Mouse (Mus musculus) G1E (cell line): ENCODE data around the gene Osbpl9. TPM values are rescaled to one million over a fixed set of nuclear protein-coding genes. Genes with fewer than 3 reads are reported as not detected.

Source experiments
- ATAC-seq: 2 replicates; pipeline ENCODE4 v1.8.0; 2016; ENCODE audit warnings: mild to moderate bottlenecking; ENCODE audit not compliant: insufficient number of reproducible peaks, poor library complexity, low FRiP score, severe bottlenecking; ENCODE audit errors: extremely low read depth
- DNase-seq: peaks from one replicate; pipeline ENCODE4 v3.0.0; 2012; ENCODE audit warnings: low spot score
- H3K27me3 ChIP-seq: 2 replicates; pipeline ENCODE4 v1.6.1; 2012; ENCODE audit warnings: mild to moderate bottlenecking, low read length, inconsistent platforms; ENCODE audit not compliant: insufficient read depth
- H3K36me3 ChIP-seq: replicated peaks from 2 replicates; pipeline ENCODE3; 2012; ENCODE audit warnings: mild to moderate bottlenecking, inconsistent platforms
- H3K4me1 ChIP-seq: 2 replicates; pipeline ENCODE4 v1.6.1; 2012; ENCODE audit warnings: low read depth, low read length, inconsistent platforms, mixed read lengths; ENCODE audit not compliant: insufficient read depth
- H3K4me3 ChIP-seq: 2 replicates; pipeline ENCODE4 v1.5.1; 2012; ENCODE audit warnings: low read depth, mild to moderate bottlenecking, inconsistent platforms, low read length, moderate library complexity, mixed read lengths
- H3K9me3 ChIP-seq: replicated peaks from 2 replicates; pipeline ENCODE4 v1.6.1; 2012; ENCODE audit warnings: inconsistent platforms
- CTCF ChIP-seq: IDR thresholded peaks from 2 replicates; pipeline ENCODE4 v1.5.1; 2012; ENCODE audit warnings: low read depth, low read length, inconsistent platforms, mixed read lengths
- GATA1 ChIP-seq: IDR thresholded peaks from 2 replicates; pipeline ENCODE4 v1.6.1; 2012; ENCODE audit warnings: borderline replicate concordance, low read length, inconsistent platforms, mixed read lengths
- GATA2 ChIP-seq: IDR thresholded peaks from 2 replicates; pipeline ENCODE4 v1.6.1; 2012; ENCODE audit warnings: low read depth, low read length, inconsistent platforms, borderline replicate concordance
- POLR2AphosphoS5 ChIP-seq: IDR thresholded peaks from 2 replicates; pipeline ENCODE4 v1.6.1; 2012; ENCODE audit warnings: low read depth, low read length, inconsistent platforms; ENCODE audit not compliant: insufficient replicate concordance
- TAL1 ChIP-seq: conservative IDR thresholded peaks from 2 replicates; pipeline ENCODE4 v1.6.1; 2012; ENCODE audit warnings: low read depth, low read length, inconsistent platforms, mixed read lengths
- polyA plus RNA-seq: library from polyadenylated mRNA; stranded (reverse); fragments of >175 nt; gene quantifications from 2 replicates; pipeline ENCODE4 v1.2.3, GENCODE M21; 2012
- total RNA-seq, 2 experiments: library from RNA; stranded (forward) in 1 of 2; stranded (reverse) in 1 of 2; fragments of 200-1000 nt in 1 of 2; fragments of >200 nt in 1 of 2; fragmentation: Nextera tagmentation in 1 of 2; gene quantifications; 2 replicates each; pipeline ENCODE4 v1.2.3; 2014 to 2017

Gene Osbpl9
- total and polyA plus RNA-seq, 3 experiments: 6.4 to 147 (median 77.9) TPM

DNA sequence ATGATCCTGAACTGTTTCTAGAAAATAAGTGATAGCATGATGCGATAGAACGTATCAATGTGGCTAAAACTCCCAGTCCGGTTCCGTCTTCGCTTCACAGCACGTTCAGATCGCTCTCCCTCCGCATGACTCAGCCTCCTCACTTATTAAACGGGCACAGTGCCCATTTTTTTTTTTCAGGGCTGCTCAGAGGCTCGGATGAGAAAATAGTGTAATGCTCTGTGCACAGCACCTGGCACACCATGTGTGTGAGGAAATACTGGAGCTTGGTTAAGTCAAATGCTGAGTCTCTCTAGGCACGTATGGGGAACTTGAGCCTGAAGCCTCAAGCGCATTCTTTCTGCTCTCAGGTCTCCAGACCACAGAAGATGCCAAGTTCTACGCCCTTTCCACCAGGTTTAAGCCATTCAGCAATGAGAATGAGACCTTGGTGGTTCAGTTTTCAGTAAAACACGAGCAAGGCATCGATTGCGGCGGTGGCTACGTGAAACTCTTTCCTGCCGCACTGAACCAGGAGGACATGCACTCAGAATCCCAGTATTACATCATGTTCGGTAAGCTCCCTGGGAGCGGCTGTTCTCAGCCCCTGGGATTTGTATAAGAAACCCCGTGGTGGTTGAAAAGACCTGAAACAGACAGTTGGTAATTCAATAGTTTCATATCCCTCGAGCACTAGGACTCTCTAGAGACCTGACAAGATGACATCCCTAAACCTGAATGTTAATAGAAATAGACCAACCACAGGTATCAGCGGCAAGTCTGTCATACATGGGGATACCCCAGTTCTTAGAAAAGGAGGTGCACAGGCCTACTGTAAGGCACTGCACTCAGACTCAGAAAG is 36.6 kb upstream of the Osbpl9 start:
- no peak for ATAC-seq
- TF ChIP-seq TAL1 (no peak), POLR2AphosphoS5 (no peak), CTCF (no peak)

DNA sequence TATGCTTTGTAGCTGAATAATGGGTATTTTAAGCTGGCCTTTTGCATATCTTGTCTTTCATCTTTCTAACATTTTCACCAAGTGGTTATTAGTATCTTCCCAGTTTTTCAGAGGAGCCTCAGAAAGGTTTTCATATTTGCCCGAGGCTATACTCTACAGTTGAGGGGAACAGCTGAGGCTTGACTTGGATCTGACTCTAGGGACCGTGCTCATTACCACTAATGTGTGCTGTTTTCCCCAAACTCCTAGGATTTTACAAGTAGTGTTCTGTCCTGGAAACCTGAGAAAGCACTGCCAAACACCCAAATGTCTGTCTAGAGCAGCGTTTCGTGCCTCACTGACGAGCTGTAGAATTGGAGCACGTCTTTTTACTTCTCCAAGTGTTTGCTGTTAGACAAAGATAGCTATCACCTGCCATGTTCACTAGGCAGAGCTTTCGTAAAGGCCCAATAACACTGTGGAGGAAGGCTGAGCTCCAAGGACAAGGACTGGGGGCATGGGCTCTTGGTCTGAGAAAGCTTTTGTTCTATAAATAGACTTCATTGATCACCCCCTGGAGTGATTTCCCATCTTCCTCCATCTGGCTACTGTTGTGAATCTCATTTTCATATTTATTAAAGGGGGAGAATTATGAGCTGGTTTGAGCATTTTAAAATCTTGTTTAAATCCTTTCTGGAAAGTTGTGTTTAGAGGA is 34.3 kb upstream of the Osbpl9 start:
- TF ChIP-seq GATA2: no peak
- DNase-seq: no peak
- H3K9me3 ChIP-seq: no peaks in the 10 kb centered on the region

More for the DNA sequence above, 36.6 kb upstream of the Osbpl9 start:
- DNase-seq: no peak
- no peaks in the 10 kb centered on the region for H3K9me3 ChIP-seq
- peaks cover 8% of the 10 kb centered on the region; the same call in 1 of the 2 replicates for H3K27me3 ChIP-seq
- H3K36me3 ChIP-seq: no peaks in the 10 kb centered on the region
- no peaks in the 10 kb centered on the region for H3K4me1 ChIP-seq
- H3K4me3 ChIP-seq: no peak overlapping the region

DNA sequence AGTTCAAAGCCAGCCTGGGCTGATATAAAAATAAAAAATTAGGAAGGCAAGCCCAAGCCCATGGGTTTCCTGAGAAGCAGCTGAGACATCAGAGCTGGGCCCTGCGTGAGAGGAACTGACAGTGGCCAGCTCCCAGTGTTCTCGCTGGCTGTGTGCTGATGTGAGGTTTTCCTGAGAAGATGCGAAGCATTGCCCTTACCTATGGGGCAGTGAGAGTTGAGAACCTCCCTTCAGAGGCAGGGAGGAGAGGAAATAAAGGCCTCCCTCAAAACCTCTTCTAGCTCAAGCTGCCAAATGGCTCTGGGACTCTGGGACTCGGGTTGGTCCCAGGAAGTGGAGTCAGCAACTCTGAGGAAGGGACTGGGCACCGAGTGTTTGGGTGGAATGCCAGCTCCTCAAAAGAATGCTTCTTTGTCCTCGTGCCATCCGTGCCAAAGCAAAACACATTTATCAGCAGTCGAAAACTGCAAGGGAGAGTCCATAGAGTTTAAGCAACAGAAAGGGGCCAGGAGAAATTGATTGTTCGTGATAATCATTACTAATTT is 32.8 kb upstream of the Osbpl9 start:
- H3K4me3 ChIP-seq: no peak overlapping the region
- H3K4me1 ChIP-seq: peaks cover 1% of the 10 kb centered on the region
- ATAC-seq: no peak
- no peak for DNase-seq
- no peaks in the 10 kb centered on the region for H3K36me3 ChIP-seq
- no peak for TF ChIP-seq CTCF
- no peaks in the 10 kb centered on the region for H3K9me3 ChIP-seq
- peaks cover 16% of the 10 kb centered on the region; the same call in 1 of the 2 replicates for H3K27me3 ChIP-seq

More for the DNA sequence above, 34.3 kb upstream of the Osbpl9 start:
- Histone ChIP-seq H3K4me1 (no peaks in the 10 kb centered on the region), H3K36me3 (no peaks in the 10 kb centered on the region), H3K27me3 (peaks cover 8% of the 10 kb centered on the region; the same call in 1 of the 2 replicates), H3K4me3 (no peak overlapping the region)
- no peak for ATAC-seq

DNA sequence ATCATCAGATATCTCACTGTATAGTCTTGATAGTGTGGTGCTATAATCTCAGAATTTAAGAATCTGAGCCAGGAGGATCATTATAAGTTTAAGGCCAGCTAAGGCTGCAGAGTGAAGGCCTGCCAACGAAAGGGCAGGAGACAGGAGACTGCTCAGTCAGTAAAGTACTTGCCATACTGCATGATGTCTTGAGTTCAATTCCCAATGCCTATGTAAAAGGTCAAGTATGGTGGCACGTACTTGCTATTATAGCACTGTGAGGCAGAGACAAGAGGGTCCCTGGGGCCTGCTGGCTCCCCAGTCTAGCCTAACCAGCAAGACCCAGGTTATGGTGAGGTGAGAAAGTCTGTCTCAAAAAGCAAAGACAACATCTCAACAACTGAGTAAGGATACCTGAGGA is 32.1 kb upstream of the Osbpl9 start, which contains the start of gene Calr4:
Calr4 (plus strand) TSS at position 301 of the 400 bp plus-strand sequence.
- H3K36me3 ChIP-seq: no peaks in the 10 kb centered on the region
- no peak for ATAC-seq
- H3K4me3 ChIP-seq: no peak within 1 kb of the TSS
- peaks cover 19% of the 10 kb centered on the region; the same call in 1 of the 2 replicates for H3K27me3 ChIP-seq
- H3K9me3 ChIP-seq: no peaks in the 10 kb centered on the region
- no peak for DNase-seq
- TF ChIP-seq POLR2AphosphoS5 (no peak), GATA1 (no peak), CTCF (no peak), TAL1 (no peak), GATA2 (no peak)
- peaks cover 4% of the 10 kb centered on the region for H3K4me1 ChIP-seq

DNA sequence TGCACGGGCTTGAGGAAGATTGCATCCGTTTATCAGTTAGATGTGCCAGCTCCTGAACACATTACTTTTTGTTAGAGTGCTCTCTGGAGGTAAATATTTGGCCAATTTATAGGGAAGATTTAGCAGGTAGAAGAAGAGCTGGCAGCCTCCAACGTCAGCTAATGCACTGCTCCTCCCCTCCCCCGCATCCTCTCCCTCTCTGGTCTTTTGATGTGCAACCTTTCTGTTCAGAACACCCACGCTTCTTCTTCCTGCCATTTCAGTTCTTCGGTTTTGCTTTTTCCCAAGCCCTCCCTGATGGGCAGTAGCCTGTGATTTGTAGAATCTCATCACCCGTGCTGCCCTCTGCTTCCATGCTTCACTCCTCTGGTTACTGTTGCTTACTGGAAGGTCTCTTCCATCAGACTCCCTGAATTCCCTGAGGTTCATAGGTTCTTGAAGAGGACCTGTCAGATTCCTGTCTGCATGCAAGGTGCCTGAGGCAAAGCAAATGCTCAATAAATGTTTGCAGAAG is 27.8 kb upstream of the Osbpl9 start:
- peaks cover 18% of the 10 kb centered on the region for H3K27me3 ChIP-seq
- DNase-seq (no peak), ATAC-seq (no peak)
- H3K9me3 ChIP-seq: no peaks in the 10 kb centered on the region
- no peaks in the 10 kb centered on the region for H3K36me3 ChIP-seq
- peaks cover 4% of the 10 kb centered on the region for H3K4me1 ChIP-seq
- no peak overlapping the region for H3K4me3 ChIP-seq
- TF ChIP-seq POLR2AphosphoS5: no peak
- TF ChIP-seq CTCF: no peak
- no peak for TF ChIP-seq GATA2
- no peak for TF ChIP-seq GATA1
- TF ChIP-seq TAL1: no peak

DNA sequence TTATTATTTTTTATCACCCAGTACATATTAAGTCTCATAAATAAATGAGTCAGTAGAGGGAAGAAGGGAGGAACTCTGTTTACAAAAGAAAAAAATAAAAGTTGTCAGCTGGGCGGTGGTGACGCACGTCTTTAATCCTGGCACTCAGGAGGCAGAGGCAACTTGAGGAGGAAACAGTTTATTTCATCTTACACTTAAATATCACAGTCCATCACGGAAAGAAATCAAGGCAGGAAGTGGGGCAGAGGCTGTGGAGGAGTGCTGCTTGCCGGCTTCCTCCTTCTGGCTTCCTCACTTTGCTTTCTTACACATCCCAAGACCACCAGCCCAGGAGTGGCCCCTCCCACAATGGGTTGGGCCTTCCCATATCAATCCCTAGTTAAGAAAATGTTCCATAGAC is 24.0 kb upstream of the Osbpl9 start:
- no peak for DNase-seq
- H3K27me3 ChIP-seq: peaks cover 22% of the 10 kb centered on the region
- ATAC-seq: no peak
- peaks cover 4% of the 10 kb centered on the region for H3K4me1 ChIP-seq
- no peaks in the 10 kb centered on the region for H3K36me3 ChIP-seq
- TF ChIP-seq CTCF: no peak
- no peak for TF ChIP-seq POLR2AphosphoS5
- no peak for TF ChIP-seq GATA1
- TF ChIP-seq GATA2: no peak
- H3K4me3 ChIP-seq: no peak overlapping the region
- H3K9me3 ChIP-seq: no peaks in the 10 kb centered on the region
